Mouse (Mus musculus) brown adipose tissue, adult 24 weeks (tissue): ENCODE measurements around the gene Syvn1. TPM values are rescaled to one million over a fixed set of nuclear protein-coding genes. Genes with fewer than 3 reads are reported as not detected.

Experiments used
- polyA plus RNA-seq: library from polyadenylated mRNA; stranded (reverse); fragments of >200 nt; gene quantifications from 2 replicates; pipeline ENCODE4 v1.2.4, GENCODE M21; 2012; ENCODE audit not compliant: missing spikeins, insufficient read depth, insufficient read length

The Syvn1 gene
- polyA plus RNA-seq, 1 experiment: 14.8 TPM

Other genes starting within 250 kb of the Syvn1 start
- 6.6 and 7.0 TPM in 2 replicates for gene Frmd8, start 171.3 kb upstream of the Syvn1 start, polyA plus RNA-seq
- gene Slc25a45, start 168.8 kb upstream of the Syvn1 start, polyA plus RNA-seq: 2.3 and 2.4 TPM in 2 replicates
- gene Tigd3, start 152.4 kb upstream of the Syvn1 start, polyA plus RNA-seq: not detected in 2 replicates
- 22.6 and 36.6 TPM in 2 replicates for gene Dpf2, start 133.6 kb upstream of the Syvn1 start, polyA plus RNA-seq
- 4.0 and 5.4 TPM in 2 replicates for gene Cdc42ep2, start 121.8 kb upstream of the Syvn1 start, polyA plus RNA-seq
- 6.5 and 7.0 TPM in 2 replicates for gene Pola2, start 82.4 kb upstream of the Syvn1 start, polyA plus RNA-seq
- gene Slc22a20, start 60.4 kb upstream of the Syvn1 start, polyA plus RNA-seq: not detected in 2 replicates
- gene Capn1, start 30.7 kb upstream of the Syvn1 start, polyA plus RNA-seq: 14.2 and 15.9 TPM in 2 replicates
- gene Mrpl49, start 11.2 kb downstream of the Syvn1 start, polyA plus RNA-seq: 53.6 and 56.4 TPM in 2 replicates
- 701 and 753 TPM in 2 replicates for gene Fau, start 11.3 kb downstream of the Syvn1 start, polyA plus RNA-seq
- gene Znhit2, start 14.6 kb downstream of the Syvn1 start, polyA plus RNA-seq: 9.8 and 11.3 TPM in 2 replicates
- 7.3 and 15.5 TPM in 2 replicates for gene Tm7sf2, start 21.8 kb downstream of the Syvn1 start, polyA plus RNA-seq
- 25.0 and 25.8 TPM in 2 replicates for gene Vps51, start 30.7 kb downstream of the Syvn1 start, polyA plus RNA-seq
- gene Tmem262, start 33.5 kb downstream of the Syvn1 start, polyA plus RNA-seq: not detected in 2 replicates
- not detected in 2 replicates for gene Gm28374, start 35.7 kb downstream of the Syvn1 start, polyA plus RNA-seq
- 14.0 and 20.5 TPM in 2 replicates for gene Zfpl1, start 38.4 kb downstream of the Syvn1 start, polyA plus RNA-seq
- not detected in 2 replicates for gene Cdca5, start 38.4 kb downstream of the Syvn1 start, polyA plus RNA-seq
- not detected in 2 replicates for gene AC131692.1, start 47.8 kb downstream of the Syvn1 start, polyA plus RNA-seq
- not detected in 2 replicates for gene Naaladl1, start 59.2 kb downstream of the Syvn1 start, polyA plus RNA-seq
- 5.7 and 6.8 TPM in 2 replicates for gene Sac3d1, start 72.1 kb downstream of the Syvn1 start, polyA plus RNA-seq
- gene Snx15, start 81.7 kb downstream of the Syvn1 start, polyA plus RNA-seq: 13.3 and 13.6 TPM in 2 replicates
- gene Batf2, start 94.4 kb downstream of the Syvn1 start, polyA plus RNA-seq: 1.2 TPM in 1 of 2 replicates, not detected in the other
- gene Arl2, start 95.0 kb downstream of the Syvn1 start, polyA plus RNA-seq: 45.8 and 62.3 TPM in 2 replicates
- gene Majin, start 137.8 kb downstream of the Syvn1 start, polyA plus RNA-seq: not detected in 2 replicates
- not detected in 2 replicates for gene Gpha2, start 179.8 kb downstream of the Syvn1 start, polyA plus RNA-seq
- 33.0 and 41.3 TPM in 2 replicates for gene Ppp2r5b, start 189.3 kb downstream of the Syvn1 start, polyA plus RNA-seq
- 9.6 and 9.9 TPM in 2 replicates for gene Atg2a, start 195.1 kb downstream of the Syvn1 start, polyA plus RNA-seq
- gene Ehd1, start 230.1 kb downstream of the Syvn1 start, polyA plus RNA-seq: 39.6 and 42.8 TPM in 2 replicates